Mouse (Mus musculus): ENCODE measurements around the gene Tomt. TPM values are rescaled to one million over a fixed set of nuclear protein-coding genes. Genes with fewer than 3 reads are reported as not detected.

Tomt gene
- polyA plus RNA-seq, 1 experiment from 2014 or later = 0.38 TPM

DNA sequence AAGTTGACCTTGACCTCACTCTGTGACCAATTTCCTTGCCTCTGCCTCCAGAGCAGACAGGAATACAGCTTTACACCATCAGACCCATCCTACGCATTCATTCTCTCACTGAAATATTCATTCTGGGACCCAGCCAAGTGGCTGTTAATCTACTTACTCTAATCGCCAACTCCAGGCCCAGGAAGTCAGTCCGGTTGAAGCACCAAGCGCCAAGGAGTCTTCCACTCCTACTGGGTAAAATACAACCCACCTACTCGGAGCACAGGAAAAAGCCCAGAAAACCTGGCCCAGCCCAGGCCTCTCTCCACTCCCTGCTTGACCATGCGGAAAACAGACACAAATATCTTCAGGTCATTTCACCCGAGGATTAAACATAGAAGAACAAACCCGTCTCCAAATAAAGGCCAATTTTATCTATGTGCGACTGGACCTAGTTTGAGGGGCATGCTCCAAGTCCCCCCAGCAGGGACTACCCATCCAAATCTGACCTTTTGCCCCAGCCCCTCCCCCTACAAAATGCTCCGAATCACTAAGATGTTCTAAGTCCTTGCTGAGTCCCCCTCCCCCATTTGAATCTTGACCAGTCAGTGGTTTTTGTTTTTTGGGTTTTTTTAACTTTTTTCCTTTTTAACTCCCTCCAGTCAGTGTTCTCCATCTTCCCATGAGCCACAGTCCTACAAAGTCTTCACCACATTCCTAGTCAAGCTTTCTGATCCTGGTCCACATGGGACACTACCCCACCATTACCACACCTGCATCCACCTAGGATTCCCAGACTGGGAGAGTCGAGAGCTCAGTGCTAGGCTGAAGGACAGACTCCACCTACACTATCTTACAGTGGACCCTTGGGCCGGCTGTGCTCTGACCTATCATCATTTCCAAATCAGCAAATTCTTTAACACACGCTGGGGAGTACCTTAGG is 37.7 kb downstream of the Tomt start:
- H3K27me3 ChIP-seq (replicated peaks; ENCODE audit: control insufficient read depth, insufficient read depth, low read length) = no peaks in the 10 kb centered on the region
- no peaks in the 10 kb centered on the region for H3K4me1 ChIP-seq (ENCODE audit: control insufficient read depth, insufficient read depth, low read depth, low read length)
- H3K9me3 ChIP-seq (ENCODE audit: control insufficient read depth, low read length) = no peaks in the 10 kb centered on the region
- no peak overlapping the region for H3K4me2 ChIP-seq (ENCODE audit: low read length)
- no peak overlapping the region for H3K27ac ChIP-seq (ENCODE audit: low read depth, low read length)
- H3K9ac ChIP-seq (ENCODE audit: low read depth, low read length) = no peak overlapping the region
- 46% methylated on average over 13 of the region's 13 CpGs for WGBS
- ATAC-seq = no peak; the same call in 1 of the 2 replicates
- no peaks in the 10 kb centered on the region for H3K36me3 ChIP-seq (ENCODE audit: control insufficient read depth, insufficient read depth, low read length)
- no peak overlapping the region for H3K4me3 ChIP-seq (ENCODE audit: low read length)

DNA sequence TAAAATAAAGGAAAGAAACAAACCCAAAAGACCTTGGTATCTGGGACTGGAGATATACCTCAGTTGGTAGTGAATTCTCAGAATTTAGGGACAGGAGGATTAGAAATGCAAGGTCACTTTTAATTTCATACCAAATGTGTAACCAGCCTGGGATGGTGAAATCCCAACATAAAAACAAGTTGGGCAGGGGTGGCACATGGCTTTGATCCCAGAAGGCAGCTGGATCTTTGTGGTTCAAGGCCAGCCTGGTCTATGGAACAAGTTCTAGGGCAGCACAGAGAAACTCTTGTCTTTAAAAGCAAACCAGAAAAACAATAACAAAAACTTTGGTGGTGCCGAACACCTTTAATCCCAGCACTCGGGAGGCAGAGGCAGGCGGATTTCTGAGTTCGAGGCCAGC is 38.7 kb downstream of the Tomt start:
- H3K36me3 ChIP-seq (ENCODE audit: control insufficient read depth, insufficient read depth, low read length) = no peaks in the 10 kb centered on the region
- WGBS = 98% methylated on average over 4 of the region's 4 CpGs
- no peak for ATAC-seq

GRCm38 (mm10) chr7:101866491-101867265 is 39.5 kb downstream of the Tomt start:
- no peak for ATAC-seq
- Histone ChIP-seq H3K36me3 (ENCODE audit: control insufficient read depth, insufficient read depth, low read length) (no peaks in the 10 kb centered on the region), H3K9me3 (ENCODE audit: control insufficient read depth, low read length) (no peaks in the 10 kb centered on the region), H3K4me1 (ENCODE audit: control insufficient read depth, insufficient read depth, low read depth, low read length) (no peaks in the 10 kb centered on the region), H3K27ac (ENCODE audit: low read depth, low read length) (no peak overlapping the region), H3K9ac (ENCODE audit: low read depth, low read length) (no peak overlapping the region), H3K27me3 (replicated peaks; ENCODE audit: control insufficient read depth, insufficient read depth, low read length) (no peaks in the 10 kb centered on the region), H3K4me3 (ENCODE audit: low read length) (no peak overlapping the region), H3K4me2 (ENCODE audit: low read length) (no peak overlapping the region)
- WGBS = 81% methylated on average over 11 of the region's 11 CpGs

More for the DNA sequence above, 38.7 kb downstream of the Tomt start:
- H3K27me3 ChIP-seq (replicated peaks; ENCODE audit: control insufficient read depth, insufficient read depth, low read length) = no peaks in the 10 kb centered on the region
- H3K9ac ChIP-seq (ENCODE audit: low read depth, low read length) = no peak overlapping the region
- no peaks in the 10 kb centered on the region for H3K4me1 ChIP-seq (ENCODE audit: control insufficient read depth, insufficient read depth, low read depth, low read length)
- no peaks in the 10 kb centered on the region for H3K9me3 ChIP-seq (ENCODE audit: control insufficient read depth, low read length)
- H3K4me3 ChIP-seq (ENCODE audit: low read length) = no peak overlapping the region
- no peak overlapping the region for H3K27ac ChIP-seq (ENCODE audit: low read depth, low read length)
- no peak overlapping the region for H3K4me2 ChIP-seq (ENCODE audit: low read length)

DNA sequence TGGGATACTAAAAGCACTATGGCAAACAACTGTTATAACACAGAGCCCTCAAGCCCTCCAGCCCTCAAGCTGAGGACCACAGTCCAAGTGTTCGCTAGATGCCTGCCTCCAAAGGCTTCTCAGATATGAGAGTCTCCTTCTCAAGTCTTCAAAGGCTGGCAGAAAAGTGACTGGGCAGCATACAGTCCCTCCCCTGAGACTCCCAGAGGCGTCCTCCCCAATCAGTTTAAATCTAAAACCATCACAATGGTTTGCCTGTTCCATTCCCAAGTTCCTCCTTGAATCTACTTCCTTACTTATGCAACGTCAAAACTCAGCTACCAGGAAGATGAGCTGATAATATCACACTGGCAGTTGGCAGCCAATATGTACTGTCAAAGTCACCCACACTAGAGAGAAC is 42.7 kb downstream of the Tomt start, which contains the start of gene Anapc15:
TSS of gene Anapc15 (plus strand) at position 301 of the 400 bp plus-strand sequence.
- Histone ChIP-seq H3K36me3 (ENCODE audit: control insufficient read depth, insufficient read depth, low read length) (no peaks in the 10 kb centered on the region), H3K9me3 (ENCODE audit: control insufficient read depth, low read length) (no peaks in the 10 kb centered on the region), H3K27ac (ENCODE audit: low read depth, low read length) (no peak within 1 kb of the TSS), H3K4me2 (ENCODE audit: low read length) (no peak within 1 kb of the TSS), H3K27me3 (replicated peaks; ENCODE audit: control insufficient read depth, insufficient read depth, low read length) (no peaks in the 10 kb centered on the region), H3K9ac (ENCODE audit: low read depth, low read length) (no peak within 1 kb of the TSS), H3K4me1 (ENCODE audit: control insufficient read depth, insufficient read depth, low read depth, low read length) (no peaks in the 10 kb centered on the region), H3K4me3 (ENCODE audit: low read length) (no peak within 1 kb of the TSS)
- 74% methylated on average over 3 of the region's 3 CpGs for WGBS
- ATAC-seq = no peak

DNA sequence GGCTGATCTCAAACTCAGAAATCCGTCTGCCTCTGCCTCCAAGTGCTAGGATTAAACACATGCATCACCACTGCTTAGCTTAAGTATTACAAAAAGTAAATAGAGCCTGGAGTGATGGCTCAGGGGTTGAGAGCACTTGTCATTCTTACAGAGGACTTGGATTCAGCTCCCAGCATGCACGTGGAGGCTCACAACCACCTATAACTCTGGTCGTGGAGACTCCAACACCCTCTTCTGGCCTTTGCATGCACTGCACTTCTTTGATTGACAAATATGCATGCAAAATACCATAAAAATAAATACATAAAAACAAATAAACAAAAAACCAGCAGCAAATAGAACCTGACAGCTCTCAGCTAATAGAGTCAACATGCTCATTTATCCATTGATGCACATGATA is 43.9 kb downstream of the Tomt start:
- Histone ChIP-seq H3K9me3 (ENCODE audit: control insufficient read depth, low read length) (no peaks in the 10 kb centered on the region), H3K4me2 (ENCODE audit: low read length) (no peak overlapping the region), H3K36me3 (ENCODE audit: control insufficient read depth, insufficient read depth, low read length) (no peaks in the 10 kb centered on the region), H3K4me1 (ENCODE audit: control insufficient read depth, insufficient read depth, low read depth, low read length) (no peaks in the 10 kb centered on the region), H3K4me3 (ENCODE audit: low read length) (no peak overlapping the region), H3K27ac (ENCODE audit: low read depth, low read length) (no peak overlapping the region), H3K27me3 (replicated peaks; ENCODE audit: control insufficient read depth, insufficient read depth, low read length) (no peaks in the 10 kb centered on the region), H3K9ac (ENCODE audit: low read depth, low read length) (no peak overlapping the region)
- 79% methylated on average over 3 of the region's 3 CpGs for WGBS
- ATAC-seq = no peak

- ATAC-seq = no peak
- no peaks in the 10 kb centered on the region for H3K36me3 ChIP-seq (ENCODE audit: control insufficient read depth, insufficient read depth, low read length)
- H3K4me1 ChIP-seq (ENCODE audit: control insufficient read depth, insufficient read depth, low read depth, low read length) = no peaks in the 10 kb centered on the region
- no peak overlapping the region for H3K9ac ChIP-seq (ENCODE audit: low read depth, low read length)
- H3K4me2 ChIP-seq (ENCODE audit: low read length) = no peak overlapping the region
- no peaks in the 10 kb centered on the region for H3K9me3 ChIP-seq (ENCODE audit: control insufficient read depth, low read length)
- H3K4me3 ChIP-seq (ENCODE audit: low read length) = no peak overlapping the region
- no peaks in the 10 kb centered on the region for H3K27me3 ChIP-seq (replicated peaks; ENCODE audit: control insufficient read depth, insufficient read depth, low read length)
- H3K27ac ChIP-seq (ENCODE audit: low read depth, low read length) = no peak overlapping the region
Measured at GRCm38 (mm10) chr7:101860978-101861377, 45.2 kb downstream of the Tomt start.

DNA sequence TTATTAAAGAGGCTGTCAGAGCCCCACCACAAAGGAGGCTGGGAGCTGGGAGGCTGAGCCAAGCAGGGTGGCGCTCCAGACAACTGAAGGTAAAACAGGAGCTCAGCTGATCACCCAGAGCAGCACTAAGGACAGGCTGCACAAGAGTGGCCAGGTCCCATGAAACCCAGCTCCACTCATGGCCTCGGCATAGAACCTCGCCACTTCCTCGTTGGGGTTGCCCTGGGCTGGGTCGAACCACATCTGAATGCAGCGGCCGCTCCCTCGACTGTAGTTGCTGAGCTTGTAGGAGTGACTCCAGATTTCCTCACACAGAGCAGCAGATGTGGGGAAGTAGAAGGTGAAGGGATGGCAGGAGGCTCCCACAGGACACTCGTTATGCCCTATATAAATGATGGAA is 47.8 kb downstream of the Tomt start:
- no peaks in the 10 kb centered on the region for H3K4me1 ChIP-seq (ENCODE audit: control insufficient read depth, insufficient read depth, low read depth, low read length)
- H3K36me3 ChIP-seq (ENCODE audit: control insufficient read depth, insufficient read depth, low read length) = no peaks in the 10 kb centered on the region
- no peaks in the 10 kb centered on the region for H3K27me3 ChIP-seq (replicated peaks; ENCODE audit: control insufficient read depth, insufficient read depth, low read length)
- no peak overlapping the region for H3K4me3 ChIP-seq (ENCODE audit: low read length)
- H3K27ac ChIP-seq (ENCODE audit: low read depth, low read length) = no peak overlapping the region
- no peak overlapping the region for H3K4me2 ChIP-seq (ENCODE audit: low read length)
- H3K9me3 ChIP-seq (ENCODE audit: control insufficient read depth, low read length) = no peaks in the 10 kb centered on the region
- WGBS = 87% methylated on average over 9 of the region's 9 CpGs
- H3K9ac ChIP-seq (ENCODE audit: low read depth, low read length) = no peak overlapping the region
- no peak for ATAC-seq

DNA sequence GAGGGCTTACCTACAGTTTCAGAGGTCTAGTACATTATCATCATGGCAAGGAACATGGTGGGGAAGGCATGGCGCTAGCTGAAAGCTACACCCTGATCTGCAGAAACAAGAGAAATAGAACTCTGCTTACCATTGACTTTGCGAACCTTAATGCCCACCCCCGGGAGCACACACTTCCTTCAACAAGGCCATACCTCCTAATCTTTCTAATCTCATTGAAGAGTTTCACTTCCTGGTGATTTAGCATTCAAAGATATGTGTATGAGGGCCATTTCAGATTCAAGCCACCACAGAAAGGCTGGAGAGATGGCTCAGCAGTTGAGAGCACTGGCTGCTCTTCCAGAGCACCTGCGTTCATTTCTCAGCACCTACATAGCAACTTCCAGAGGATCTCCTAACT is 49.1 kb downstream of the Tomt start, which contains the start of gene Folr2:
TSS of gene Folr2 (minus strand) at position 101 of the 400 bp plus-strand sequence.
- Histone ChIP-seq H3K9me3 (ENCODE audit: control insufficient read depth, low read length) (no peaks in the 10 kb centered on the region), H3K4me3 (ENCODE audit: low read length) (no peak within 1 kb of the TSS), H3K9ac (ENCODE audit: low read depth, low read length) (no peak within 1 kb of the TSS), H3K27me3 (replicated peaks; ENCODE audit: control insufficient read depth, insufficient read depth, low read length) (no peaks in the 10 kb centered on the region), H3K27ac (ENCODE audit: low read depth, low read length) (no peak within 1 kb of the TSS), H3K36me3 (ENCODE audit: control insufficient read depth, insufficient read depth, low read length) (no peaks in the 10 kb centered on the region), H3K4me1 (ENCODE audit: control insufficient read depth, insufficient read depth, low read depth, low read length) (no peaks in the 10 kb centered on the region), H3K4me2 (ENCODE audit: low read length) (no peak within 1 kb of the TSS)
- whole genome bisulfite sequencing = 91% methylated on average over 4 of the region's 4 CpGs
- no peak for ATAC-seq

DNA sequence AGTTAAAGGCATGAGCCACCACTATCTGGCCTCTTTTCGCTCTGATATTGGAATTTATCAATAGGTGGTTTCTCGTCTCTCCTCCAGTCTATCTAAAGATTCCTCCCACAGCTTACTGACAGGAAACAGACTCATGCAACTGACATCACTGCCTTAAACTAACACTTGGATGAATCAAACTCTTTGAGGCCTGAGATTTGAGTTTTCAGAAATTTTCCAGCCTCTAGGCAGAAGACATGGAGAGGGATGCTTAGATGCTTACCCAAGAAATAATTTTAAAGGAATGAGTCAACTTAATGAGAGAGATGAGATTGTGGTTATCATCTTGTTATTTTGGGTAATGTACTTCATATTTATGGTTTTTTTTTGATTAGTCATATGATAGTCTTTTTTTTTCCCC is 52.3 kb downstream of the Tomt start:
- Histone ChIP-seq H3K36me3 (ENCODE audit: control insufficient read depth, insufficient read depth, low read length) (no peaks in the 10 kb centered on the region), H3K27ac (ENCODE audit: low read depth, low read length) (no peak overlapping the region), H3K4me1 (ENCODE audit: control insufficient read depth, insufficient read depth, low read depth, low read length) (no peaks in the 10 kb centered on the region), H3K27me3 (replicated peaks; ENCODE audit: control insufficient read depth, insufficient read depth, low read length) (no peaks in the 10 kb centered on the region), H3K9me3 (ENCODE audit: control insufficient read depth, low read length) (no peaks in the 10 kb centered on the region), H3K4me2 (ENCODE audit: low read length) (no peak overlapping the region), H3K4me3 (ENCODE audit: low read length) (no peak overlapping the region), H3K9ac (ENCODE audit: low read depth, low read length) (no peak overlapping the region)
- WGBS = 85% methylated on average over 2 of the region's 2 CpGs
- no peak for ATAC-seq
